Mouse (Mus musculus): ENCODE results near the gene Troap. TPM values are rescaled to one million over a fixed set of nuclear protein-coding genes. Genes with fewer than 3 reads are reported as not detected.

Gene Troap
- total and polyA plus RNA-seq, 3 experiments = 0.73 to 5.2 (median 0.78) TPM

GRCm38 (mm10) chr15:99114312-99115064 lies 40.1 kb downstream of the Troap start:
- no peak for DNase-seq

GRCm38 (mm10) chr15:99115065-99115423 lies 40.7 kb downstream of the Troap start:
- DNase-seq = no peak

- peak; percentile 6 for DNase-seq
Measured at GRCm38 (mm10) chr15:99116539-99116938, 42.2 kb downstream of the Troap start.

DNA sequence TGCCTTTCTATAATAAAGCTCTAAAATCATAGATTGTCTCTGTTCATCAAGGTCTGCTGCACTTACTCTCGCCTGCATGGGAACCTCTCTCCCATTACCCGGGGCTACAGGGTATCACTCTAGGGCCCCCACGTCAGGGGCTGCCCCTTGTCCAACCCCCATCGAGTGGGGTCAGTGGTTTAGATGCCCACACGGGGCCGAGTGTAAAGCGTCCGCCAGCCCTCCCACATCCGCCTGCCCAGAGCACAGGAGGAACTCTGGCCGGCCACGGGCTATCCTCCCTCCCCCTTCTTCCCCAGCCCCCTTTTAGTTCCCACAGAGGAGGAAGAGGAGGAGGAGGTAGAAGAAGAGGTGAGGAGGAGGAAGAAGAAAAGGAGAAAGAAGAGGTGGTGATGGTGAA lies 46.4 kb downstream of the Troap start:
- DNase-seq = no peak

- DNase-seq = no peak
Measured at GRCm38 (mm10) chr15:99122642-99123041, 48.3 kb downstream of the Troap start.

- DNase-seq = no peak
Measured at GRCm38 (mm10) chr15:99125711-99126080, 51.3 kb downstream of the Troap start, which contains the start of gene Spats2. Gene Spats2 (plus strand): TSS chr15:99125916.

DNA sequence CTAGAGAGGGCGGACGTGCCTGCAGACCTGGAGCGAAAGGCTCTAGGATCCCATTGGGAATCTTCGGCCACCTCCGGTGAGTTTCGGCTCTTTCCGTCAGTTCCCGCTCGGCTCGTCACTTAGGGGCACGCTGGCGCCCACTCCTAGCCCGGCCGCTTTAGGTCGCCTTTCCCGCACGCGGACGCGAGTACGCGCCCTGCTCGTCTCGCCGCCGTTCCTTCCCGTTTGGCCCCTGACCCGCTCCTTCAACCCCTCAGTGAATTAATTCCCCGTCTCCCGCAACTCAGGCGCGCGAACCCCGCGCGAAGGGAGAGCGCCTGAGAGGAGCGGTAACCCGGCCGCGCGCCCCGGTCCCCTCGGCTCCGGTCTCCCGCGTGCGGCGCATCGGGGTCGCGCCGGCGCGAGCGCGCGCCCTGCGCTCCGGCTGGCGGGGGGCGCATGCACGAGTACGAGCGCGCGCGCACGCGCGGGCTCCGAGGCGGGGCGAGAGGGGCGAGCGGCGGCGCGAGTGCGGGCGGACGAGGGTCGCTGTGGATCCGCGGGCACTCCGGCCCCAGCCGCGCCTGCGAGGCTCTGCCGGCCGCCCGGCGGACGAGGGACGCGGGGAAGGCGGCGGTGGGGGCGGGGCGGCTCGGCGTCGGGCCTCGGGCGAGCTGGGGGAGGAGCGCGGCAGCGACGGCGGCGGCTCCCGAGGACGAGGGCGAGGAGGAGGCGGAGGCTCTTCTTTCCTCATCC lies 51.9 kb downstream of the Troap start:
- DNase-seq = peak; percentile 93

- no peak for DNase-seq
Measured at GRCm38 (mm10) chr15:99126816-99127365, 52.5 kb downstream of the Troap start.

GRCm38 (mm10) chr15:99127851-99128522 lies 53.6 kb downstream of the Troap start:
- no peak for DNase-seq

DNA sequence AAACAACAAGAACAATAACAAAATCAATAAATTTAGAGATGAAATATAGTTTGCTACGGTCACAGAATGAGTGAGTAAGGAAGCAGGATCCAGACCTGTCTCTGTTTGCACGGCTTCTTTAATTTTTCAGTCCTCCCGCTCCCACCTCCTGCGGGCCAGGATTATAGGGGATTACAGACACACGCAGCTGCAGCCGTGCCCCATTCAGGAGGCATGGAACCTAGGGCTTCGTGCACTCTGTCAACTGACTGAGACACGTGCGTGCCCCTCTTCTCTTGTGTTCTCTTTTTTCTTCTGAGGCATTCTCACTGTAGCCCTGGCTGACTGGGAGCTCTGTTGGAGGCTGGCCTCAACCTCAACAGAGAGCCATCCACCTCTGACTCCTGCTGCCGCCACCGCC lies 55.1 kb downstream of the Troap start:
- DNase-seq = no peak

GRCm38 (mm10) chr15:99129956-99130910 lies 55.9 kb downstream of the Troap start:
- no peak for DNase-seq

Small RNA genes lying within 50 kb of the gene (microRNA-seq; reads per million reads assigned to microRNA genes)
- 0 to 0.41 reads per million in 2 experiments for gene Mir6960

Other genes with a start within 250 kb of the Troap start
- 10 to 100 TPM; 77.1 to 79.8 TPM for gene Prkag1, start 243.1 kb upstream of the Troap start, total RNA-seq (2021)
- 54.9 and 57.3 TPM in 2 replicates for gene Prkag1, start 243.1 kb upstream of the Troap start, polyA plus RNA-seq (2012; rRNA removed)
- gene Kmt2d, start 203.4 kb upstream of the Troap start, total RNA-seq (2021) = 10 to 100 TPM; 36.8 to 58.2 TPM
- 21.0 and 22.3 TPM in 2 replicates for gene Kmt2d, start 203.4 kb upstream of the Troap start, polyA plus RNA-seq (2012; rRNA removed)
- gene Rhebl1, start 180.0 kb upstream of the Troap start, total RNA-seq (2021) = 1 to 10 TPM in 1 of 2 experiments, under 1 TPM in 1; 0.69 to 3.6 TPM
- gene Rhebl1, start 180.0 kb upstream of the Troap start, polyA plus RNA-seq (2012; rRNA removed) = 1.3 and 2.0 TPM in 2 replicates
- gene Dhh, start 176.0 kb upstream of the Troap start, total RNA-seq (2021) = 1 to 10 TPM; 2.3 to 3.5 TPM
- 3.1 and 3.8 TPM in 2 replicates for gene Dhh, start 176.0 kb upstream of the Troap start, polyA plus RNA-seq (2012; rRNA removed)
- 10 to 100 TPM; 11.5 to 14.2 TPM for gene Lmbr1l, start 156.3 kb upstream of the Troap start, total RNA-seq (2021)
- 36.3 and 58.5 TPM in 2 replicates for gene Lmbr1l, start 156.3 kb upstream of the Troap start, polyA plus RNA-seq (2012; rRNA removed)
- 100 to 1,000 TPM; 235 to 261 TPM for gene Tuba1b, start 140.0 kb upstream of the Troap start, total RNA-seq (2021)
- gene Tuba1b, start 140.0 kb upstream of the Troap start, polyA plus RNA-seq (2012; rRNA removed) = 616 and 725 TPM in 2 replicates
- 10 to 100 TPM in 1 of 2 experiments, not detected in 1; 10.9 TPM for gene Gm49450, start 121.0 kb upstream of the Troap start, total RNA-seq (2021)
- 49.5 and 126 TPM in 2 replicates for gene Gm49450, start 121.0 kb upstream of the Troap start, polyA plus RNA-seq (2012; rRNA removed)
- gene Tuba1a, start 120.9 kb upstream of the Troap start, total RNA-seq (2021) = 100 to 1,000 TPM in 1 of 2 experiments, 10 to 100 TPM in 1; 63.2 to 125 TPM
- 128 and 133 TPM in 2 replicates for gene Tuba1a, start 120.9 kb upstream of the Troap start, polyA plus RNA-seq (2012; rRNA removed)
- 100 to 1,000 TPM; 270 to 284 TPM for gene Tuba1c, start 44.7 kb upstream of the Troap start, total RNA-seq (2021)
- 205 and 318 TPM in 2 replicates for gene Tuba1c, start 44.7 kb upstream of the Troap start, polyA plus RNA-seq (2012; rRNA removed)
- under 1 TPM; 0.43 to 0.86 TPM for gene Prph, start 19.4 kb upstream of the Troap start, total RNA-seq (2021)
- gene Prph, start 19.4 kb upstream of the Troap start, polyA plus RNA-seq (2012; rRNA removed) = 2.4 and 8.5 TPM in 2 replicates
- not detected for gene C1ql4, start 13.2 kb downstream of the Troap start, total RNA-seq (2021)
- gene C1ql4, start 13.2 kb downstream of the Troap start, polyA plus RNA-seq (2012; rRNA removed) = not detected in 2 replicates
- 1 to 10 TPM; 3.2 to 4.4 TPM for gene Dnajc22, start 18.6 kb downstream of the Troap start, total RNA-seq (2021)
- 0.29 and 0.31 TPM in 2 replicates for gene Dnajc22, start 18.6 kb downstream of the Troap start, polyA plus RNA-seq (2012; rRNA removed)
- 10 to 100 TPM; 14.0 to 15.6 TPM for gene Spats2, start 51.3 kb downstream of the Troap start, total RNA-seq (2021)
- 5.6 and 7.6 TPM in 2 replicates for gene Spats2, start 51.3 kb downstream of the Troap start, polyA plus RNA-seq (2012; rRNA removed)
- gene Kcnh3, start 150.3 kb downstream of the Troap start, total RNA-seq (2021) = under 1 TPM; 0.86 to 0.97 TPM
- 2.1 and 2.5 TPM in 2 replicates for gene Kcnh3, start 150.3 kb downstream of the Troap start, polyA plus RNA-seq (2012; rRNA removed)
- gene Mcrs1, start 177.4 kb downstream of the Troap start, total RNA-seq (2021) = 10 to 100 TPM; 28.5 to 43.5 TPM
- 55.1 and 63.5 TPM in 2 replicates for gene Mcrs1, start 177.4 kb downstream of the Troap start, polyA plus RNA-seq (2012; rRNA removed)
- 10 to 100 TPM; 38.8 to 41.0 TPM for gene Prpf40b, start 220.5 kb downstream of the Troap start, total RNA-seq (2021)
- 84.1 and 106 TPM in 2 replicates for gene Prpf40b, start 220.5 kb downstream of the Troap start, polyA plus RNA-seq (2012; rRNA removed)
- 1 to 10 TPM; 1.4 to 3.1 TPM for gene Fam186b, start 221.3 kb downstream of the Troap start, total RNA-seq (2021)
- gene Fam186b, start 221.3 kb downstream of the Troap start, polyA plus RNA-seq (2012; rRNA removed) = 1.1 and 1.6 TPM in 2 replicates

Data from adrenal gland, adult 2 months (tissue).